Mouse (Mus musculus) embryonic facial prominence, embryonic 15.5 days (tissue): Measurements from ENCODE around the gene Sorcs2. TPM values are rescaled to one million over a fixed set of nuclear protein-coding genes. Genes with fewer than 3 reads are reported as not detected.
A peak's percentile ranks its signal among the peaks of the same experiment; 100 is the strongest.

Experiments
- ATAC-seq: fragments of 200-750 bp; cut with Nextera tagmentation; 2 replicates; pipeline ENCODE4 v1.8.0; 2017; ENCODE audit warnings: low read depth, moderate TSS enrichment; ENCODE audit not compliant: insufficient number of reproducible peaks, low FRiP score, low TSS enrichment
- H3K27ac ChIP-seq: fragments of 300-500 bp; sonication (generic); replicated peaks from 2 replicates; pipeline ENCODE4 v1.5.1; 2015; ENCODE audit warnings: mild to moderate bottlenecking, inconsistent platforms
- H3K27me3 ChIP-seq: fragments of 300-500 bp; sonication (generic); 2 replicates; pipeline ENCODE4 v1.6.1; 2015; ENCODE audit warnings: inconsistent platforms
- H3K36me3 ChIP-seq: fragments of 300-500 bp; sonication (generic); 2 replicates; pipeline ENCODE4 v1.6.1; 2015; ENCODE audit warnings: mild to moderate bottlenecking, inconsistent platforms
- H3K4me1 ChIP-seq: fragments of 300-500 bp; sonication (generic); 2 replicates; pipeline ENCODE4 v1.6.1; 2015; ENCODE audit warnings: inconsistent platforms
- H3K4me2 ChIP-seq: fragments of 300-500 bp; sonication (generic); replicated peaks from 2 replicates; pipeline ENCODE4 v1.6.1; 2015; ENCODE audit warnings: mild to moderate bottlenecking, inconsistent platforms
- H3K4me3 ChIP-seq: fragments of 300-500 bp; sonication (generic); replicated peaks from 2 replicates; pipeline ENCODE4 v1.5.1; 2015; ENCODE audit warnings: mild to moderate bottlenecking, inconsistent platforms
- H3K9ac ChIP-seq: fragments of 300-500 bp; sonication (generic); 2 replicates; pipeline ENCODE4 v1.6.1; 2015; ENCODE audit warnings: inconsistent platforms
- H3K9me3 ChIP-seq: fragments of 300-500 bp; sonication (generic); replicated peaks from 2 replicates; pipeline ENCODE4 v1.6.1; 2016; ENCODE audit warnings: inconsistent platforms
- WGBS: fragments of 180-500 bp; shearing (Covaris S2); methylation state at CpG from one replicate; pipeline ENCODE4 v1.1.7; 2015; 5-methylcytosine and 5-hydroxymethylcytosine counted together
- polyA plus RNA-seq: library from polyadenylated mRNA; unstranded; fragments of >200 nt; fragmentation: Nextera tagmentation; extraction: Ambion mirVana; gene quantifications from 2 replicates; pipeline ENCODE4 v1.2.1, GENCODE M21; 2015

The Sorcs2 gene
- polyA plus RNA-seq, 1 experiment from 2014 or later: 25.3 TPM

GRCm38 (mm10) chr5:36141676-36142255 lies 256.2 kb downstream of the Sorcs2 start:
- no peaks in the 10 kb centered on the region for H3K36me3 ChIP-seq
- H3K27ac ChIP-seq: no peak overlapping the region
- no peak overlapping the region for H3K9ac ChIP-seq
- no peak for ATAC-seq
- 61% methylated on average over 6 of the region's 6 CpGs for WGBS
- no peaks in the 10 kb centered on the region for H3K4me1 ChIP-seq
- no peaks in the 10 kb centered on the region for H3K9me3 ChIP-seq
- no peaks in the 10 kb centered on the region for H3K27me3 ChIP-seq
- no peak overlapping the region for H3K4me3 ChIP-seq
- H3K4me2 ChIP-seq: no peak overlapping the region

- no peaks in the 10 kb centered on the region for H3K4me1 ChIP-seq
- ATAC-seq: no peak
- H3K27ac ChIP-seq: no peak overlapping the region
- H3K4me2 ChIP-seq: no peak overlapping the region
- no peaks in the 10 kb centered on the region for H3K36me3 ChIP-seq
- H3K9me3 ChIP-seq: no peaks in the 10 kb centered on the region
- H3K27me3 ChIP-seq: no peaks in the 10 kb centered on the region
- H3K4me3 ChIP-seq: no peak overlapping the region
- H3K9ac ChIP-seq: no peak overlapping the region
- WGBS: 95% methylated on average over 4 of the region's 4 CpGs
Measured at GRCm38 (mm10) chr5:36141112-36141511, 256.8 kb downstream of the Sorcs2 start.

- Histone ChIP-seq H3K4me3 (no peak overlapping the region), H3K4me2 (no peak overlapping the region), H3K36me3 (no peaks in the 10 kb centered on the region), H3K27ac (no peak overlapping the region), H3K4me1 (no peaks in the 10 kb centered on the region), H3K9me3 (no peaks in the 10 kb centered on the region), H3K9ac (no peak overlapping the region), H3K27me3 (no peaks in the 10 kb centered on the region)
- 50% methylated on average over 6 of the region's 6 CpGs for WGBS
- no peak for ATAC-seq
Measured at GRCm38 (mm10) chr5:36139766-36140165, 258.2 kb downstream of the Sorcs2 start.

- ATAC-seq: no peak
- 74% methylated on average over 3 of the region's 3 CpGs for WGBS
- no peak overlapping the region for H3K4me3 ChIP-seq
Measured at GRCm38 (mm10) chr5:36135874-36136542, 261.9 kb downstream of the Sorcs2 start.

GRCm38 (mm10) chr5:36134302-36134701 lies 263.6 kb downstream of the Sorcs2 start:
- no peak for ATAC-seq
- no peak overlapping the region for H3K27ac ChIP-seq
- no peak overlapping the region for H3K4me2 ChIP-seq
- H3K4me1 ChIP-seq: peaks cover 16% of the 10 kb centered on the region
- no peak overlapping the region for H3K9ac ChIP-seq
- H3K27me3 ChIP-seq: no peaks in the 10 kb centered on the region
- no peak overlapping the region for H3K4me3 ChIP-seq
- WGBS: 70% methylated on average over 6 of the region's 6 CpGs
- H3K9me3 ChIP-seq: no peaks in the 10 kb centered on the region
- no peaks in the 10 kb centered on the region for H3K36me3 ChIP-seq

More at GRCm38 (mm10) chr5:36135874-36136542, 261.9 kb downstream of the Sorcs2 start:
- no peaks in the 10 kb centered on the region for H3K27me3 ChIP-seq
- peaks cover under 1% of the 10 kb centered on the region; the same call in 1 of the 2 replicates for H3K4me1 ChIP-seq
- H3K36me3 ChIP-seq: no peaks in the 10 kb centered on the region
- no peak overlapping the region for H3K27ac ChIP-seq
- no peak overlapping the region for H3K4me2 ChIP-seq
- H3K9me3 ChIP-seq: no peaks in the 10 kb centered on the region
- H3K9ac ChIP-seq: no peak overlapping the region

GRCm38 (mm10) chr5:36133893-36134292 lies 264.0 kb downstream of the Sorcs2 start:
- Histone ChIP-seq H3K4me1 (peaks cover 20% of the 10 kb centered on the region), H3K9ac (no peak overlapping the region), H3K27ac (no peak overlapping the region), H3K27me3 (no peaks in the 10 kb centered on the region), H3K4me2 (no peak overlapping the region), H3K36me3 (no peaks in the 10 kb centered on the region), H3K4me3 (no peak overlapping the region), H3K9me3 (no peaks in the 10 kb centered on the region)
- 64% methylated on average over 2 of the region's 2 CpGs for WGBS
- ATAC-seq: no peak

- 49% methylated on average over 8 of the region's 8 CpGs for WGBS
- ATAC-seq: 0 out of 2 replicates have a peak, but pooled peaks have one; percentile 5
- Histone ChIP-seq H3K9me3 (no peaks in the 10 kb centered on the region), H3K9ac (no peak overlapping the region), H3K36me3 (no peaks in the 10 kb centered on the region), H3K4me1 (peaks cover 32% of the 10 kb centered on the region), H3K4me3 (no peak overlapping the region), H3K4me2 (no peak overlapping the region), H3K27ac (0 out of 2 replicates have a peak overlapping the region, but pooled peaks have one; percentile 3), H3K27me3 (no peaks in the 10 kb centered on the region)
Measured at GRCm38 (mm10) chr5:36130393-36131011, 267.4 kb downstream of the Sorcs2 start.

- 60% methylated on average over 2 of the region's 2 CpGs for WGBS
- Histone ChIP-seq H3K4me3 (no peak overlapping the region), H3K36me3 (no peaks in the 10 kb centered on the region), H3K4me1 (peaks cover 40% of the 10 kb centered on the region), H3K9me3 (no peaks in the 10 kb centered on the region), H3K9ac (no peak overlapping the region), H3K27ac (no peak overlapping the region), H3K4me2 (no peak overlapping the region), H3K27me3 (no peaks in the 10 kb centered on the region)
- no peak for ATAC-seq
Measured at GRCm38 (mm10) chr5:36129661-36130060, 268.3 kb downstream of the Sorcs2 start.

GRCm38 (mm10) chr5:36128513-36128912 lies 269.4 kb downstream of the Sorcs2 start:
- WGBS: 40% methylated on average over 3 of the region's 3 CpGs
- no peak overlapping the region for H3K4me3 ChIP-seq
- H3K9me3 ChIP-seq: no peaks in the 10 kb centered on the region
- no peak overlapping the region for H3K27ac ChIP-seq
- no peaks in the 10 kb centered on the region for H3K27me3 ChIP-seq
- ATAC-seq: 0 out of 2 replicates have a peak, but pooled peaks have one; percentile 23
- H3K9ac ChIP-seq: no peak overlapping the region
- H3K36me3 ChIP-seq: no peaks in the 10 kb centered on the region
- H3K4me2 ChIP-seq: no peak overlapping the region
- H3K4me1 ChIP-seq: peaks cover 45% of the 10 kb centered on the region

- ATAC-seq: no peak
- 50% methylated on average over 6 of the region's 6 CpGs for WGBS
Measured at GRCm38 (mm10) chr5:36124993-36125392, 272.9 kb downstream of the Sorcs2 start.

GRCm38 (mm10) chr5:36122987-36123386 lies 275.0 kb downstream of the Sorcs2 start:
- ATAC-seq: peak; percentile 56; the same call in 1 of the 2 replicates
- Histone ChIP-seq H3K36me3 (no peaks in the 10 kb centered on the region), H3K4me3 (no peak overlapping the region), H3K9me3 (no peaks in the 10 kb centered on the region), H3K27ac (peak overlapping the region; percentile 39; the same call in 1 of the 2 replicates), H3K27me3 (no peaks in the 10 kb centered on the region), H3K9ac (no peak overlapping the region), H3K4me1 (peaks cover 26% of the 10 kb centered on the region), H3K4me2 (no peak overlapping the region)
- 51% methylated on average over 10 of the region's 10 CpGs for WGBS

More at GRCm38 (mm10) chr5:36124993-36125392, 272.9 kb downstream of the Sorcs2 start:
- H3K9ac ChIP-seq: no peak overlapping the region
- no peaks in the 10 kb centered on the region for H3K9me3 ChIP-seq
- H3K4me2 ChIP-seq: no peak overlapping the region
- peaks cover 45% of the 10 kb centered on the region for H3K4me1 ChIP-seq
- no peaks in the 10 kb centered on the region for H3K36me3 ChIP-seq
- H3K27me3 ChIP-seq: no peaks in the 10 kb centered on the region
- no peak overlapping the region for H3K4me3 ChIP-seq
- no peak overlapping the region; the same call in 1 of the 2 replicates for H3K27ac ChIP-seq
